Mouse (Mus musculus): Measurements from ENCODE around the gene Etfdh. TPM values are rescaled to one million over a fixed set of nuclear protein-coding genes. Genes with fewer than 3 reads are reported as not detected.

Gene Etfdh
- total RNA-seq, 2 experiments from 2014 or later = 616 to 630 TPM

Other genes with a start within 250 kb of the Etfdh start
- 10 to 100 TPM; 24.7 to 24.8 TPM for gene Fnip2, start 61.7 kb downstream of the Etfdh start, total RNA-seq (2021)
- 10 to 100 TPM; 41.9 to 43.6 TPM for gene Ppid, start 38.2 kb downstream of the Etfdh start, total RNA-seq (2021)
- gene 4930579G24Rik, start 421 bp downstream of the Etfdh start, total RNA-seq (2021) = 1 to 10 TPM; 1.6 to 1.8 TPM
- 1 to 10 TPM; 1.6 to 1.7 TPM for gene Rxfp1, start 108.4 kb upstream of the Etfdh start, total RNA-seq (2021)
- gene Tmem144, start 223.3 kb upstream of the Etfdh start, total RNA-seq (2021) = 10 to 100 TPM; 16.4 to 18.8 TPM

Data from heart, adult 18-20 months (tissue).